Mouse (Mus musculus) cerebellum, adult 18-20 months (tissue): Measurements from ENCODE around the gene Cd151.

Experiments used
- DNase-seq, 2 experiments: peaks; one replicate each; pipeline ENCODE4 v3.0.0; 2021

The Cd151 gene

GRCm38 (mm10) chr7:141467230-141468030 lies at the start of gene Cd151:
TSS of gene Cd151 (plus strand) at chr7:141467392.
- DNase-seq: peak; percentile 74 to 82

- DNase-seq: peak in 1 of 2 experiments; percentile 12
These were observed 49.2 kb upstream of the Cd151 start for GRCm38 (mm10) chr7:141417731-141418681.

GRCm38 (mm10) chr7:141418970-141419369 lies 48.2 kb upstream of the Cd151 start:
- DNase-seq: peak; percentile 59 to 61

GRCm38 (mm10) chr7:141420030-141420702 lies 47.0 kb upstream of the Cd151 start:
- DNase-seq: no peak

- no peak for DNase-seq
These were observed 43.4 kb upstream of the Cd151 start for GRCm38 (mm10) chr7:141423811-141424210.

GRCm38 (mm10) chr7:141426948-141427730 lies 40.1 kb upstream of the Cd151 start:
- DNase-seq: peak in 1 of 2 experiments; percentile 24

GRCm38 (mm10) chr7:141428701-141429100 lies 38.5 kb upstream of the Cd151 start:
- no peak for DNase-seq

- DNase-seq: peak; percentile 92 to 96
These were observed 37.9 kb upstream of the Cd151 start, which contains the start of gene Cend1 for GRCm38 (mm10) chr7:141429310-141429709. TSS of gene Cend1 (minus strand) at chr7:141429491.

GRCm38 (mm10) chr7:141429840-141430584 lies 37.2 kb upstream of the Cd151 start:
- peak in 1 of 2 experiments; percentile 44 for DNase-seq

- peak in 1 of 2 experiments; percentile 33 for DNase-seq
These were observed 36.5 kb upstream of the Cd151 start for GRCm38 (mm10) chr7:141430585-141431240.

GRCm38 (mm10) chr7:141431434-141432185 lies 35.6 kb upstream of the Cd151 start:
- DNase-seq: no peak

- peak; percentile 58 to 68 for DNase-seq
These were observed 35.0 kb upstream of the Cd151 start for GRCm38 (mm10) chr7:141432186-141432611.

- DNase-seq: peak; percentile 93 to 97
These were observed 34.3 kb upstream of the Cd151 start for GRCm38 (mm10) chr7:141432741-141433516.

GRCm38 (mm10) chr7:141433517-141434400 lies 33.4 kb upstream of the Cd151 start:
- peak; percentile 49 to 62 for DNase-seq

GRCm38 (mm10) chr7:141434464-141434863 lies 32.7 kb upstream of the Cd151 start:
- peak; percentile 85 to 89 for DNase-seq

- peak; percentile 79 to 82 for DNase-seq
These were observed 31.9 kb upstream of the Cd151 start for GRCm38 (mm10) chr7:141435129-141435855.
